Mouse (Mus musculus): ENCODE measurements around the gene Hist1h2bf. TPM values are rescaled to one million over a fixed set of nuclear protein-coding genes. Genes with fewer than 3 reads are reported as not detected.
"Not testable (repeated sequence)": the region's sequence is repeated elsewhere in the genome, so short reads cannot be mapped to it uniquely, and the experiment has no call there.

Hist1h2bf gene
- total RNA-seq, 2 experiments from 2014 or later: 10.4 TPM

DNA sequence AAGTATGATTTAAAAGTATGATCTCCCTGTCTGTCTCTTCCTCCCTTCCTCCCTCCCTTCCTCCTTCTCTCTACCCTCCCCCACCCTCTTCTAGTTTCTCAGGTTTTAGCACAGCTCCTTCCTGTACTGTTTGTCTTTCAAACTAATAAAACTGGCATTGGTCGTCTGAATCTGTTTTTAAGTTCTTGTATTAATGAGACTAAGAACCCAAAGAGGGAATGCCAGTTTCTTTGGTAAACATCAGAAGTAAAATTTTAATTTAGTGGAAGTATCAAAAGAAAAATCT is 12.9 kb upstream of the Hist1h2bf start:
- DNase-seq: no peak

GRCm38 (mm10) chr13:23586099-23586939 is 12.3 kb upstream of the Hist1h2bf start:
- no peak for DNase-seq

GRCm38 (mm10) chr13:23585442-23586098 is 11.6 kb upstream of the Hist1h2bf start:
- DNase-seq: peak; percentile 62

DNA sequence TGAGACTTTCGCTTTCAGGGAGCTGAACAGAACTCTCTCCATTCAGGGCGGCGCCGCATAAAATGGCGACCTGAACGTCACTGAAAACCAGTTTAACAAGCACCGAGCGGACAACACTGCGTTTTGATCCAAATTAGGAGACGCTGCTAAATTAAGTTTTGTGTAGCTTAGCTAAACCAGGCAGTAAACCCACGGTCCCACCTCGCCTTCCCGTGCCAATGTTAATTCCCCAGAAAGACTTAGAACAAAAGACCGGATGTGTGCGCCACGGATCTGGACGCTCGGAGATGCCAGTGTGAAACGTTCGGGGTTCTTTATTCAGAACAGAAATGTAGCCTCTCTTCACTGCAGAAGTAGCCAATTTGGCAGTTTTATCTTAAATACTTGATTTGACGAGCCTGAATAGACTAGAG is 11.0 kb upstream of the Hist1h2bf start:
- DNase-seq: peak; percentile 40

- DNase-seq: no peak
Measured at GRCm38 (mm10) chr13:23584331-23584730, 10.3 kb upstream of the Hist1h2bf start.

DNA sequence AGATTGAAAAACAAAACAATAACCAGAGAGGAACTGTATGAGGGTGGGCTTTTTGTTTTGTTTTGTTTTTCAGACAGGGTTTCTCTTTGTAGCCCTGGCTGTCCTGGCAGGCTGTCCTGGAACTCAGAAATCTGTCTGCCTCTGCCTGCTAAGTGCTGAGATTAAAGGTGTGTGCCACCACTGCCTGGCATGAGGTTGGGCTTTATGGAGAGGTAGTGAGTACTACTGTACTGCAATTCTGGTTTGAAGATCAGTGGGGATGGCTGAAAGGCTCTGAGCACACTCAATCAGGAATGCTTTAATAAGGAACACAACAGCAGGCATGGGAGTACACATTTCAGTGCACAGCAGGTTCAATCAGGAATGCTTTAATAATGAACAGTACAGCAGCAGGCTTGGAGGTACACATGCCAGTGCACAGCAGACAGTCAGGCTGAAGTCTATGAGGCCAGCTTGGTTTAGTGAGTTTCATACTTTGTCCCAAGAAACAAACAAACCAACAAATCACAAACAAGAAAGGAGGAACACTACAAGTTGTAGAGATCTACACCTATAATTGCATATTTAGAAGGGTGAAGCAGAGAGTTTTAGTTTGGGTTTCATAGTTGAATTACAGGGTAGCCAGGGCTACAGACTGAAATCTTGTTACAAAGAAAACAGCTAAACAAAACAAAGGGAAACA is 9.5 kb upstream of the Hist1h2bf start:
- DNase-seq: no peak

DNA sequence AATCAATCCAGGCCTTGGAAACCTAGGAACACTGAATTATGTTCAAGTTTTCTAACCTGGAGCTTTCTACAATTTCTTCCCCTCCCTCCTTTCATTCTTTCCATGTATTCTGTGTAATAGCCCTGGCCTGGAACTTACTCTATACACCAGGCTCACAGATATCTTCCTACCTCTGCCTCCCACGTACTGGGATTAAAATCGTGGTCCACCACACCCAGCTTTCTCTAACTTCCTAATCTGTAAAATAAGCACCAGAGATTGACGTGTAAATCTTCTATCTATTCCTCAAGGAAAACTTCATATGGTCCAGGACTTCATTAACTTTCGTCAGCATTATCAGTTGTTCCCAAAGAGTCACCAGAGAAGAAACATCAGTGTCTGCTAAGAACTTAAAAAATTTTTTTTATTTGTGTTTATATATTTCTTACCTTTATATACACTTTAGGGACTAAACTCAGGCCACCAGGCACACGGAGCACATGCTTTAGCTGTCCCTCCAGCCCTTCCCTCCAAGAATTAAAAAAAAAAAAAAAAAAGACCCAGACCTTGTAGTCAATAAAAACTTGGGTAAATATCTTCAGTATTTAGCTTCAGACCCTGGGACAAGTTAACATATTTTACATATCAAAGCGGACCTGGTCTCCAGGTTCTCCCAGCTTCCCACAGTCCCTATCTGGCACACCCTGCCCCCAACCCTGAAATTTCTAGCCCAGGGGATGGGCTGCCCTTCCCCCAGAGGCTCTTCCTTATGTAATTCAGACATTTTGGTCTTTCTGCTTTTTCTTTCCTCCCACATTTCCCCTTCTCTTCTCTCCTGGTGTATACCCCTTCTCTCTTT is 8.4 kb upstream of the Hist1h2bf start:
- DNase-seq: no peak

DNA sequence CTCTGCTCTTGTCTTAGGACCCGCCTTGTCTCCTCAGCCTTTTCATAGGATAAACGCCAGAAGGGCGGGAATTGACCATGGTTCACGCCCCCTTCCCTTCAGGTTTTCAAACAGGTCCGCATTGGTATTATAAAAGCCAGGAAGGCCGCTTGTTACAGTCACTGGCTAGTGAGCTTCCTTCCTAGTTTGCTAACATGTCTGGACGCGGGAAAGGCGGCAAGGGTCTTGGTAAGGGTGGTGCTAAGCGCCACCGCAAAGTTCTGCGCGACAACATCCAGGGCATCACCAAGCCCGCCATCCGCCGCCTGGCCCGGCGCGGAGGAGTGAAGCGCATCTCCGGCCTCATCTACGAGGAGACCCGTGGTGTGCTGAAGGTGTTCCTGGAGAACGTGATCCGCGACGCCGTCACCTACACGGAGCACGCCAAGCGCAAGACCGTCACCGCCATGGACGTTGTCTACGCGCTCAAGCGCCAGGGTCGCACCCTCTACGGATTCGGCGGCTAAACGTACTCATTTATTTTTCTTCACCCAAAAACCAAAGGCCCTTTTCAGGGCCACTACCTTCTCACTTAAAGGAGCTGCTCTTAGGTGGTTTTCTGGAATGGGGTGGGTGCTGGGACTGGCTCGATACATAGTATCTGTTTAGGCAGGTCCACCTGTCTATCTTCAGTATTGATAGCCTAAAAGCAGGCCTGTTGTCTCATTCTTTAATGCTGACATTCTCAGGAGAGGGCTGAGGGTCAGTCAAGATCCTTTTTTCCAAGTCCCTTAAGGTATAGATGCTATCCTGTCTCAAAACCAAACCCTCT is 7.6 kb upstream of the Hist1h2bf start, which contains the start of gene Hist1h4d:
Hist1h4d (plus strand) TSS at position 191 of the 811 bp plus-strand sequence.
- DNase-seq: peak; percentile 92

DNA sequence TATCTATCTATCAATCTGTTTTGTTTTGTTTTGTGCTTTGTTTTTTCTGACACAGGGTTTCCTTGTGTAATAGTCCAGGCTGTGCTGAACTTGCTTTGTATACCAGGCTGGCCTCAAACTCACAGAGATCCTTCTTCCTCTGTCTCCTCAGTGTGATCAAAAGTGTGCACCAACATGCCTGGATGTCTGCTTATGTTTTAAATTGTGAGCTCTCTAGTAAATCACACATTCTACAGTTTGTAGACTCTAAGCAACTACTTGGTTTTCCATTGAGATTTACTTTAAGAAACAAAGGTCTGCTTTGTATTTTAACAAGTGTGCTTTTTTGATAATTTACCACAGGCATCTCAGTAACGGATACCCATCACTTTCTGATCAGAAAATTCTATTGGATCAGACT is 3.8 kb upstream of the Hist1h2bf start:
- DNase-seq: no peak

DNA sequence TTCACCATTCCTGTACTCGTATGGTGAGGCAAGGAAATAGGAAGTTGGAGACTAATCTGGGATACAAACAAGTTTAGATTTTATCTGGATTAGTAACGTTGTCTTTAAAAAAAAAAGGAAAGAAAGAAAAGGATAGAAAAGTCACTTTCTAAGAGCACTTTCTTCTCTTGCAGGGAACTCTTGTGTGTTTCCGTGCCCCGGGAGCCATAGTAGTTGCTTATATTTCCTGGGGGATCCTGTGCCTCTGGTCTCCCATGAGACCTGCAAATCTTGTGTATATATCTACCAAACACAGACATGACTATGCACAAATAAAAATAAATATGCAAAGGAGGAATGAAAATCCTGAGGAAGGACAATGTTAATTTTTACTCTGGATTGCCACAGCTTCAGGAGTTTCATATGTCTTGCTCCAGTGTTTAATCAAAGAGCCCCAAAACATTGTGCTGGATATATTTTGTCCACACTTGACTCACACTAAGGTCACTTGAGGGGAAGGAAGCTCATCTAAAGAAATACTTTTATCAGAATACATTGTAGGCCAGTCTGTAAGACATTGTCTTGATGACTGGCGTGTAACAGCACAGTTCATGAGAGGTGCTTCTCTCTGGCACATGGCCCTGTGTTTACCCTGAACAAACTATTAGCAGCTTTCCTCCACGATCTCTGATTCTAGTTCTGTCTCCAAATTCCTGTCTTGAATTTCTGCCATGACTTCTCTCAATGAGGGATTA is 3.1 kb upstream of the Hist1h2bf start:
- no peak for DNase-seq

DNA sequence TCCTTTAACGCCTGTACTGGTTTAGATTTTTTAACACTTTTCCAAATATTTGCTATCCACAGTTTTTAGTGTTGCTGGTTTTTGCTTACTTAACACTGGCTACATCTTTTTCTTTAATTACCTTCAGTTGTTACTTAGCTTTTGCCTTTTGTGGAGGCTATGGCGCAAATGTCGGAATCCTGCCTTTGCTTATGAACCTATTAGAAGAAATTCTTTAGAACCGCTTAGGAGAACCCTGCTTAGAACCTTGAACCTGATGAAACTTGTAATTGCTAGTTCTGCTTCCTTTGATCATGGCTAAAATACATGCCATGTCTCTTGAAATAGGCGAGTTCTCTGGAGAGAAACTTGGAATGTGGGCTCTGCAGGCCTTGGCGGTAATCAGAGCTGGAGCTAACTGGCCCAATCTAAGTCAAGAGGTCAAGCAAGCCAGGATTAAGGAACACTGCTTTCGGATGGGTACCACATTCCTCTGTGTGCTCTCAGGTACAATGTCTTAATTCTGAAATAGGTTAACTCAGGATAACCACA is 2.4 kb upstream of the Hist1h2bf start:
- no peak for DNase-seq

DNA sequence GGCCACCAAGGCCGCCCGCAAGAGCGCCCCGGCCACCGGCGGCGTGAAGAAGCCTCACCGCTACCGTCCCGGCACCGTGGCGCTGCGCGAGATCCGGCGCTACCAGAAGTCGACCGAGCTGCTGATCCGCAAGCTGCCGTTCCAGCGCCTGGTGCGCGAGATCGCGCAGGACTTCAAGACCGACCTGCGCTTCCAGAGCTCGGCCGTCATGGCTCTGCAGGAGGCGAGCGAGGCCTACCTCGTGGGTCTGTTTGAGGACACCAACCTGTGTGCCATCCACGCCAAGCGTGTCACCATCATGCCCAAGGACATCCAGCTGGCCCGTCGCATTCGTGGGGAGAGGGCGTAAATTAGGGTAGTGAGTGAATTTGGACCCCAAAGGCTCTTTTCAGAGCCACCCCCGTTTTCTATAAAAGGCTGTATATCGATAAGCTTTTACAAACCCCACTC is 1.9 kb upstream of the Hist1h2bf start:
- DNase-seq: not testable (repeated sequence)

DNA sequence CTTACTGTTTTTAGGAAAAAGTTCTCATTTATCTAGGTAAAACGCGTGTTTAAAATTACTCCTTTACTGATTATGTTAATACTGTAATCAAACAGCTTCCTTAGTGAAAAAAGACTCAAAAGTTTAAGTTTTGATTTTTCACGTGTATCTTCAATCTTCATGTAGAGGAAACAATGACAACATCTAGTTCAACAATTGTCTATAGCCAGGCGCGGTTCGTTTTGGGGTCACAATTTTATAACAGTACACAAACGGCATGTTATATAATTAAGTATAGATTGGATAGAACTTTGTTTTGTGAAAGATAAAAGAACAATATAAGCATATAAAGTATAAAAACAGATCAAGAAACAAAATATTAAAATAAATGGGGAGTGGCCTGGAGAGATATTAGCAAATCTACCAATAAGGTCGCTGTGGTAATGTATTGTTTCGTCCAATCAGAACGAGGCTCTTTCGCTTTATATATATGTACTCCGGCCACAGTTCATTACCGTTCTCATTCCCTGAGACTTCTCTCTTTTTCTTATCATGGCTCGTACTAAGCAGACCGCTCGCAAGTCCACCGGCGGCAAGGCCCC is 1.4 kb upstream of the Hist1h2bf start, which contains the start of gene Hist1h3d:
Hist1h3d (plus strand) TSS at position 493 of the 581 bp plus-strand sequence.
- DNase-seq: no peak

DNA sequence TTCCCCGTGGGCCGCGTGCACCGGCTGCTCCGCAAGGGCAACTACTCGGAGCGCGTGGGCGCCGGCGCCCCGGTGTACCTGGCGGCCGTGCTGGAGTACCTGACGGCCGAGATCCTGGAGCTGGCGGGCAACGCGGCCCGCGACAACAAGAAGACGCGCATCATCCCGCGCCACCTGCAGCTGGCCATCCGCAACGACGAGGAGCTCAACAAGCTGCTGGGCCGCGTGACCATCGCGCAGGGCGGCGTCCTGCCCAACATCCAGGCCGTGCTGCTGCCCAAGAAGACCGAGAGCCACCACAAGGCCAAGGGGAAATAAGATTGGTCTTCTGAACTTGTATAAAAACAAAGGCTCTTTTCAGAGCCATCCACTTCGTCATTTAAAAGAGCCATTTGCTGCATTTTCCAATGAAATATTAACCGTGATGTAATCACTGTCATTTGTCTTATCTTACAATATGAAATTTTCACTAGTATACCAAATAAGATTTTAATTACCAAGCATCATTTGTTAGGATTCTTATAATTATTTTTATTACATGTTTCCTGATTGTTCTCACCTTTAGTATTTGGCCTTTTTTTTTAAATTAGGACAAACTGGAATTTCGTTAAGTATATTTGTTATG is 662 bp upstream of the Hist1h2bf start:
- not testable (repeated sequence) for DNase-seq

DNA sequence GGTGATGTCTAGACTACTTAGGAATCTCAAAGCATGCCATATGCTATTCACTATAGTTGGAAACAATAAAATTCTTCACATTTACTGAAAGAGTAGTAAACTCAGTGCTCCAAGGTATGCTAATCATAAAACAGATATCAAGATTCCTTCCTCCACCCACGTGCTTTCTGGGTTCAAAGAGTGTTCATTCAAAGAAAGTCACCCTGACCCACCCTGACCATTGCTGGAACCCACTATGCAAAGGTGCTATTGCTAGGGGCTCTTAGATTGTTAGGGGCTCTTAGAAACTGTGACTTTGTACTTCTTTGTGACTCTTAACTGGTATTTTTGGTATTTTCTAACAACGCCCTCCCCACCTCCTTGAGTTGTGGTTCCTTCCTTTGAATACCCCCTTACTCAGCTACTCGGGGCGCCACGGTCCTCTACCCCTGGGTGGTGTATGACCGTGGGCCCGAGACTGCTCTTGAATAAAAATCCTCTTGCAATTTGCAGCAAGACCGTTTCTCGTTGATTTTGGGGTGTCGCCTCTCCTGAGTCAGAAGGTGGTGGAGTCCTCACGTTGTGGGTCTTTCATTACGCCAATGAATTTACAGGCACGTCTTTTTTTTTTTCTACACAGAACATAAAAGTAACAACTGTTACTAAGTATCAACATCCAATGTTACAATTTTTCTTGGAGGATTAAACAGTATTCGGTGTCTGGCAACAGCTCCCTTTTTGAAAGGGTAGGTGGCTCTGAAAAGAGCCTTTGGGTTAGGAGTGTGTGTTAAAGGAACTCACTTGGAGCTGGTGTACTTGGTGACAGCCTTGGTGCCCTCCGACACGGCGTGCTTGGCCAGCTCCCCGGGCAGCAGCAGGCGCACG is 730 bp downstream of the Hist1h2bf start:
- DNase-seq: not testable (repeated sequence)

GRCm38 (mm10) chr13:23572218-23573033 is 1.6 kb downstream of the Hist1h2bf start:
- no peak for DNase-seq
